Mouse (Mus musculus) brain, embryonic 14.5 days (tissue): ENCODE data around the gene Tph2.

Experiments
- CTCF ChIP-seq: fragments of 200-500 bp; IDR thresholded peaks from 2 replicates; pipeline ENCODE4 v1.5.1; 2012; ENCODE audit warnings: inconsistent platforms, mild to moderate bottlenecking, moderate library complexity, borderline replicate concordance; ENCODE audit not compliant: insufficient read depth, insufficient read length; ENCODE audit errors: extremely low read depth
- POLR2A ChIP-seq: fragments of 200-500 bp; IDR thresholded peaks from 2 replicates; pipeline ENCODE4 v1.6.1; 2012; ENCODE audit warnings: mild to moderate bottlenecking, inconsistent platforms, borderline replicate concordance; ENCODE audit not compliant: poor library complexity, insufficient read depth, insufficient read length, severe bottlenecking; ENCODE audit errors: extremely low read depth

GRCm38 (mm10) chr10:115169410-115169809, 15.4 kb downstream of the Tph2 start:
- TF ChIP-seq POLR2A (no peak), CTCF (no peak)
